Mouse (Mus musculus) macrophage (primary cell): ENCODE measurements around the gene Trim8. TPM values are rescaled to one million over a fixed set of nuclear protein-coding genes. Genes with fewer than 3 reads are reported as not detected.
A peak's percentile ranks its signal among the peaks of the same experiment; 100 is the strongest.

Experiments
- H3K27ac ChIP-seq: fragments of 350-480 bp; formaldehyde crosslinking; 2 replicates; pipeline ENCODE4 v1.9.0; 2021
- H3K36me3 ChIP-seq: fragments of 350-480 bp; formaldehyde crosslinking; 2 replicates; pipeline ENCODE4 v1.9.0; 2021; ENCODE audit errors: inconsistent target
- H3K4me3 ChIP-seq: fragments of 350-480 bp; formaldehyde crosslinking; 2 replicates; pipeline ENCODE4 v1.9.0; 2021; ENCODE audit errors: inconsistent target
- H3K79me2 ChIP-seq: fragments of 350-480 bp; formaldehyde crosslinking; 2 replicates; pipeline ENCODE4 v1.9.0; 2021; ENCODE audit errors: inconsistent target
- WGBS: methylation state at CpG from one replicate; pipeline ENCODE4 v1.1.7; 2026; ENCODE audit warnings: inconsistent platforms; ENCODE audit not compliant: missing documents; 5-methylcytosine and 5-hydroxymethylcytosine counted together
- polyA plus RNA-seq: library from polyadenylated mRNA; stranded (reverse); fragments of 250-400 nt; gene quantifications from 3 replicates; pipeline ENCODE4 v1.2.4, GENCODE M21; 2018; ENCODE audit warnings: inconsistent platforms

The Trim8 gene
- polyA plus RNA-seq, 1 experiment from 2014 or later: 33.5 TPM

- Histone ChIP-seq H3K4me3 (peak overlapping the region; percentile 92), H3K36me3 (peaks cover 5% of the 10 kb centered on the region; the same call in 1 of the 2 replicates)
- WGBS: 41% methylated on average over 8 of the region's 8 CpGs
Observed at GRCm38 (mm10) chr19:46505646-46506371, 4.3 kb downstream of the Trim8 start.

GRCm38 (mm10) chr19:46506372-46506717 lies 4.8 kb downstream of the Trim8 start:
- Histone ChIP-seq H3K36me3 (peaks cover 5% of the 10 kb centered on the region; the same call in 1 of the 2 replicates), H3K27ac (peak overlapping the region; percentile 99), H3K4me3 (peak overlapping the region; percentile 92), H3K79me2 (peaks cover 84% of the 10 kb centered on the region)
- 0% methylated on average over 1 of the region's 3 CpGs for WGBS

More at GRCm38 (mm10) chr19:46505646-46506371, 4.3 kb downstream of the Trim8 start:
- Histone ChIP-seq H3K79me2 (peaks cover 83% of the 10 kb centered on the region), H3K27ac (peak overlapping the region; percentile 99)

- H3K36me3 ChIP-seq: peaks cover 7% of the 10 kb centered on the region; the same call in 1 of the 2 replicates
- peak overlapping the region; percentile 92 for H3K4me3 ChIP-seq
- H3K27ac ChIP-seq: peak overlapping the region; percentile 99
- 87% methylated on average over 8 of the region's 8 CpGs for WGBS
- H3K79me2 ChIP-seq: peaks cover 92% of the 10 kb centered on the region
Observed at GRCm38 (mm10) chr19:46507181-46507581, 5.7 kb downstream of the Trim8 start.

- Histone ChIP-seq H3K4me3 (no peak overlapping the region), H3K36me3 (peaks cover 13% of the 10 kb centered on the region; the same call in 1 of the 2 replicates), H3K27ac (peak overlapping the region; percentile 99), H3K79me2 (peaks cover 92% of the 10 kb centered on the region)
- 77% methylated on average over 1 of the region's 1 CpGs for WGBS
Observed at GRCm38 (mm10) chr19:46507806-46508205, 6.3 kb downstream of the Trim8 start.

GRCm38 (mm10) chr19:46508738-46509137 lies 7.2 kb downstream of the Trim8 start:
- Histone ChIP-seq H3K79me2 (peaks cover 92% of the 10 kb centered on the region), H3K27ac (peak overlapping the region; percentile 99), H3K36me3 (peaks cover 21% of the 10 kb centered on the region), H3K4me3 (no peak overlapping the region)
- WGBS: 84% methylated on average over 3 of the region's 3 CpGs

- peaks cover 95% of the 10 kb centered on the region for H3K79me2 ChIP-seq
- peaks cover 26% of the 10 kb centered on the region for H3K36me3 ChIP-seq
- H3K27ac ChIP-seq: peak overlapping the region; percentile 99
- H3K4me3 ChIP-seq: no peak overlapping the region
- 71% methylated on average over 3 of the region's 3 CpGs for WGBS
Observed at GRCm38 (mm10) chr19:46509202-46509601, 7.7 kb downstream of the Trim8 start.

GRCm38 (mm10) chr19:46509736-46510135 lies 8.2 kb downstream of the Trim8 start:
- Histone ChIP-seq H3K4me3 (no peak overlapping the region), H3K79me2 (peaks cover 95% of the 10 kb centered on the region), H3K27ac (peak overlapping the region; percentile 99), H3K36me3 (peaks cover 31% of the 10 kb centered on the region)
- 60% methylated on average over 4 of the region's 4 CpGs for WGBS

GRCm38 (mm10) chr19:46510401-46510800 lies 8.9 kb downstream of the Trim8 start:
- Histone ChIP-seq H3K79me2 (peaks cover 95% of the 10 kb centered on the region), H3K4me3 (no peak overlapping the region), H3K27ac (peak overlapping the region; percentile 99), H3K36me3 (peaks cover 35% of the 10 kb centered on the region)
- 71% methylated on average over 5 of the region's 5 CpGs for WGBS

- Histone ChIP-seq H3K36me3 (peaks cover 39% of the 10 kb centered on the region), H3K79me2 (peaks cover 95% of the 10 kb centered on the region), H3K27ac (peak overlapping the region; percentile 99), H3K4me3 (no peak overlapping the region)
- WGBS: 8% methylated on average over 3 of the region's 3 CpGs
Observed at GRCm38 (mm10) chr19:46510824-46511223, 9.3 kb downstream of the Trim8 start.

- Histone ChIP-seq H3K27ac (peak overlapping the region; percentile 99), H3K79me2 (peaks cover 92% of the 10 kb centered on the region), H3K4me3 (no peak overlapping the region), H3K36me3 (peaks cover 42% of the 10 kb centered on the region)
- WGBS: 12% methylated on average over 10 of the region's 10 CpGs
Observed at GRCm38 (mm10) chr19:46511263-46511662, 9.8 kb downstream of the Trim8 start.

- peaks cover 61% of the 10 kb centered on the region for H3K79me2 ChIP-seq
- H3K27ac ChIP-seq: no peak overlapping the region
- 92% methylated on average over 11 of the region's 12 CpGs for WGBS
- H3K4me3 ChIP-seq: no peak overlapping the region
- H3K36me3 ChIP-seq: peaks cover 37% of the 10 kb centered on the region
Observed at GRCm38 (mm10) chr19:46514387-46514786, 12.9 kb downstream of the Trim8 start.

GRCm38 (mm10) chr19:46515287-46515821 lies 13.9 kb downstream of the Trim8 start:
- peaks cover 52% of the 10 kb centered on the region for H3K79me2 ChIP-seq
- no peak overlapping the region for H3K27ac ChIP-seq
- H3K4me3 ChIP-seq: no peak overlapping the region
- 80% methylated on average over 16 of the region's 24 CpGs for WGBS
- H3K36me3 ChIP-seq: peaks cover 37% of the 10 kb centered on the region

- WGBS: 77% methylated on average over 3 of the region's 3 CpGs
- H3K79me2 ChIP-seq: peaks cover 41% of the 10 kb centered on the region
- H3K36me3 ChIP-seq: peaks cover 37% of the 10 kb centered on the region
- no peak overlapping the region for H3K27ac ChIP-seq
- H3K4me3 ChIP-seq: no peak overlapping the region
Observed at GRCm38 (mm10) chr19:46516667-46517528, 15.4 kb downstream of the Trim8 start.

- WGBS: 46% methylated on average over 11 of the region's 14 CpGs
- Histone ChIP-seq H3K27ac (no peak overlapping the region), H3K36me3 (peaks cover 29% of the 10 kb centered on the region), H3K79me2 (peaks cover 32% of the 10 kb centered on the region), H3K4me3 (no peak overlapping the region)
Observed at GRCm38 (mm10) chr19:46517529-46518351, 16.2 kb downstream of the Trim8 start.
